Mouse (Mus musculus) embryonic fibroblast, embryonic 13.5 days (primary cell): Measurements from ENCODE around the gene Igfbp2.

Source experiments
- CTCF ChIP-seq: IDR thresholded peaks from 2 replicates; pipeline ENCODE4 v1.5.1; 2011; ENCODE audit warnings: mild to moderate bottlenecking, control low read depth, low read length, moderate library complexity, borderline replicate concordance; ENCODE audit not compliant: insufficient read depth
- POLR2A ChIP-seq: IDR thresholded peaks from 2 replicates; pipeline ENCODE4 v1.6.1; 2011; ENCODE audit warnings: low read depth, mild to moderate bottlenecking, control low read depth, low read length, moderate library complexity

DNA sequence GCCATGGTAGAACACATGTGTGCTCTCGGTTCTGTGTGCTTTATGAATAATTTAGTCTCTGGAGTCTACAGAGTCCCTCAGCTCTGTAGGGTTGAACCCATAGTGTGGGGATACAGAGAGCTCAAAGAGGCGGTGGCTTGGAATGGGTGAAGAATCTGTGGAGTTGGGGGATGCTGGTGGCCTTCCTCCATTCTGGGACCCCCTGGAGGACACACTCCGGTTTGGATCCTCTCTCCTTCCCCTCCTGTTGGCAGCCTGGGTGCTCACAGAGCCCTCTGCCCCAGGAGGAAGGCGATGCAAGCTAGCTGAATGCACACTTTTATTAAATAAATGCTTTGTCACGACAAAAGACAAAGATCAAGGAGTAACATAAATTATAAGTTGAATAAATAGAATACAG, 33.3 kb downstream of the Igfbp2 start:
- TF ChIP-seq POLR2A (no peak), CTCF (no peak)
